Mouse (Mus musculus): ENCODE measurements around the gene Wrap73.

GRCm38 (mm10) chr4:154106497-154107061, 35.6 kb upstream of the Wrap73 start:
- TF ChIP-seq POLR2A (IDR thresholded peaks at IDR 0.05; ENCODE audit: control insufficient read depth, extremely low read depth, insufficient read depth, low read length, poor library complexity) (no peak), CTCF (IDR thresholded peaks at IDR 0.05; ENCODE audit: borderline replicate concordance, control insufficient read depth, extremely low read depth, insufficient read depth, low read length, poor library complexity) (no peak)
